ENCODE assay signal across 16 mouse cellular contexts in genomic region chr1:44863390-44863789, GRCm38 (mm10).
"Had no signal": no experiment of that assay in that cellular context is flagged by ENCODE, and none has a peak within 500 bp of the region (broad histone marks: within the 10 kb centered on the region; RNA-seq: fewer than 3 reads in every experiment).

No protein-coding gene starts in this region.

- DNase-seq: lung, adult 18-20 months; lung, embryonic 14.5 days; lung, postnatal 10 days; lung, postnatal 4 days; midbrain, embryonic 14.5 days; spleen, adult 18-20 months; thymus, adult 2 months; thymus, postnatal 25 days; thymus, postnatal 4 days had no signal

- H3K36me3 ChIP-seq: liver, embryonic 12.5 days; midbrain, embryonic 10.5 days; midbrain, embryonic 12.5 days; neural tube, embryonic 12.5 days; stomach, embryonic 15.5 days had no signal

- H3K4me2 ChIP-seq: liver, embryonic 12.5 days; lung, embryonic 14.5 days; midbrain, embryonic 12.5 days; neural tube, embryonic 12.5 days; stomach, embryonic 15.5 days had no signal

- H3K9me3 ChIP-seq: liver, embryonic 12.5 days; midbrain, embryonic 10.5 days; midbrain, embryonic 12.5 days; neural tube, embryonic 12.5 days; stomach, embryonic 15.5 days had no signal

- H3K27ac ChIP-seq: liver, embryonic 12.5 days; liver, embryonic 14.5 days; midbrain, embryonic 10.5 days; midbrain, embryonic 12.5 days; neural tube, embryonic 12.5 days; stomach, embryonic 15.5 days had no signal

- H3K27me3 ChIP-seq: liver, embryonic 12.5 days; midbrain, embryonic 12.5 days; neural tube, embryonic 12.5 days; stomach, embryonic 15.5 days had no signal

- H3K4me1 ChIP-seq: liver, embryonic 12.5 days; midbrain, embryonic 10.5 days; midbrain, embryonic 12.5 days; neural tube, embryonic 12.5 days; stomach, embryonic 15.5 days had no signal

- H3K9ac ChIP-seq: liver, embryonic 12.5 days; liver, embryonic 14.5 days; lung, embryonic 14.5 days; midbrain, embryonic 12.5 days; neural tube, embryonic 12.5 days; stomach, embryonic 15.5 days had no signal

- H3K4me3 ChIP-seq: liver, embryonic 12.5 days; midbrain, embryonic 10.5 days; midbrain, embryonic 12.5 days; neural tube, embryonic 12.5 days; stomach, embryonic 15.5 days had no signal

- ATAC-seq: liver, embryonic 12.5 days; midbrain, embryonic 16.5 days had no signal
